Mouse (Mus musculus) lung, embryonic 16.5 days (tissue): ENCODE results near the gene Rsg1. TPM values are rescaled to one million over a fixed set of nuclear protein-coding genes. Genes with fewer than 3 reads are reported as not detected.

Experiments
- ATAC-seq: fragments of 200-750 bp; cut with Nextera tagmentation; 2 replicates; pipeline ENCODE4 v1.8.0; 2017; ENCODE audit warnings: low read depth, mild to moderate bottlenecking, moderate library complexity
- H3K27ac ChIP-seq: fragments of 300-500 bp; sonication (generic); 2 replicates; pipeline ENCODE4 v1.5.1; 2014; ENCODE audit warnings: mild to moderate bottlenecking, control low read depth, low read length
- H3K27me3 ChIP-seq: fragments of 300-500 bp; sonication (generic); 2 replicates; pipeline ENCODE4 v1.6.1; 2014; ENCODE audit warnings: low read depth, low read length, mixed read lengths; ENCODE audit not compliant: control insufficient read depth, insufficient read depth
- H3K36me3 ChIP-seq: fragments of 300-500 bp; sonication (generic); 2 replicates; pipeline ENCODE4 v1.6.1; 2014; ENCODE audit warnings: low read length; ENCODE audit not compliant: control insufficient read depth, insufficient read depth
- H3K4me1 ChIP-seq: fragments of 300-500 bp; sonication (generic); replicated peaks from 2 replicates; pipeline ENCODE4 v1.6.1; 2014; ENCODE audit warnings: low read length, mixed read lengths; ENCODE audit not compliant: control insufficient read depth, insufficient read depth
- H3K4me2 ChIP-seq: fragments of 300-500 bp; sonication (generic); 2 replicates; pipeline ENCODE4 v1.6.1; 2014; ENCODE audit warnings: low read depth, low read length, control low read depth
- H3K4me3 ChIP-seq: fragments of 300-500 bp; sonication (generic); 2 replicates; pipeline ENCODE4 v1.5.1; 2014; ENCODE audit warnings: mild to moderate bottlenecking, low read length, control low read depth
- H3K9ac ChIP-seq: fragments of 300-500 bp; sonication (generic); 2 replicates; pipeline ENCODE4 v1.6.1; 2014; ENCODE audit warnings: low read length, control low read depth
- H3K9me3 ChIP-seq: fragments of 300-500 bp; sonication (generic); 2 replicates; pipeline ENCODE4 v1.6.1; 2016; ENCODE audit warnings: low read length; ENCODE audit not compliant: control insufficient read depth
- WGBS: fragments of 180-500 bp; shearing (Covaris S2); extraction: QIAGEN DNeasy Blood & Tissue Kit; methylation state at CpG from one replicate; pipeline ENCODE4 v1.1.7; 2014; 5-methylcytosine and 5-hydroxymethylcytosine counted together
- polyA plus RNA-seq: library from polyadenylated mRNA; unstranded; fragments of >200 nt; fragmentation: Nextera tagmentation; extraction: Ambion mirVana; gene quantifications from 2 replicates; pipeline ENCODE4 v1.2.1, GENCODE M21; 2015

Rsg1 gene
- polyA plus RNA-seq, 1 experiment from 2014 or later, result 7.0 TPM

GRCm38 (mm10) chr4:141241861-141242260 is 28.1 kb downstream of the Rsg1 start:
- no peak for ATAC-seq
- Histone ChIP-seq H3K9me3 (no peaks in the 10 kb centered on the region), H3K9ac (peak overlapping the region; percentile 62; the same call in 1 of the 2 replicates), H3K4me2 (peak overlapping the region; percentile 48), H3K4me1 (peaks cover 63% of the 10 kb centered on the region), H3K27me3 (peaks cover 19% of the 10 kb centered on the region; the same call in 1 of the 2 replicates), H3K27ac (peak overlapping the region; percentile 87), H3K36me3 (no peaks in the 10 kb centered on the region), H3K4me3 (peak overlapping the region; percentile 45)
- WGBS, result 33% methylated on average over 15 of the region's 15 CpGs

- 4% methylated on average over 9 of the region's 11 CpGs for WGBS
- H3K4me2 ChIP-seq, result peak overlapping the region; percentile 48
- no peaks in the 10 kb centered on the region for H3K9me3 ChIP-seq
- H3K4me1 ChIP-seq, result peaks cover 72% of the 10 kb centered on the region
- no peaks in the 10 kb centered on the region for H3K36me3 ChIP-seq
- peak overlapping the region; percentile 87 for H3K27ac ChIP-seq
- H3K27me3 ChIP-seq, result peaks cover 22% of the 10 kb centered on the region
- H3K9ac ChIP-seq, result peak overlapping the region; percentile 62
- peak overlapping the region; percentile 45 for H3K4me3 ChIP-seq
- peak; percentile 56 for ATAC-seq
Measured at GRCm38 (mm10) chr4:141242651-141243241, 29.0 kb downstream of the Rsg1 start.

GRCm38 (mm10) chr4:141243636-141244035 is 29.9 kb downstream of the Rsg1 start:
- Histone ChIP-seq H3K27ac (peak overlapping the region; percentile 95; the same call in 1 of the 2 replicates), H3K4me2 (peak overlapping the region; percentile 48), H3K9me3 (no peaks in the 10 kb centered on the region), H3K9ac (peak overlapping the region; percentile 62), H3K4me3 (peak overlapping the region; percentile 45), H3K27me3 (peaks cover 31% of the 10 kb centered on the region), H3K4me1 (peaks cover 76% of the 10 kb centered on the region), H3K36me3 (no peaks in the 10 kb centered on the region)
- no peak for ATAC-seq
- 25% methylated on average over 5 of the region's 5 CpGs for WGBS

GRCm38 (mm10) chr4:141244401-141244800 is 30.6 kb downstream of the Rsg1 start:
- no peaks in the 10 kb centered on the region for H3K36me3 ChIP-seq
- H3K4me1 ChIP-seq, result peaks cover 69% of the 10 kb centered on the region

GRCm38 (mm10) chr4:141244931-141245425 is 31.2 kb downstream of the Rsg1 start:
- Histone ChIP-seq H3K27ac (peak overlapping the region; percentile 95), H3K9ac (peak overlapping the region; percentile 62), H3K4me3 (peak overlapping the region; percentile 45), H3K4me1 (peaks cover 63% of the 10 kb centered on the region), H3K9me3 (no peaks in the 10 kb centered on the region), H3K27me3 (peaks cover 32% of the 10 kb centered on the region), H3K4me2 (peak overlapping the region; percentile 48), H3K36me3 (no peaks in the 10 kb centered on the region)
- 10% methylated on average over 9 of the region's 9 CpGs for WGBS
- peak; percentile 2; the same call in 1 of the 2 replicates for ATAC-seq

More at GRCm38 (mm10) chr4:141244401-141244800, 30.6 kb downstream of the Rsg1 start:
- Histone ChIP-seq H3K9me3 (no peaks in the 10 kb centered on the region), H3K27ac (peak overlapping the region; percentile 95), H3K27me3 (peaks cover 32% of the 10 kb centered on the region), H3K4me2 (peak overlapping the region; percentile 48), H3K4me3 (peak overlapping the region; percentile 45), H3K9ac (peak overlapping the region; percentile 62)
- WGBS, result 46% methylated on average over 5 of the region's 5 CpGs
- no peak for ATAC-seq

GRCm38 (mm10) chr4:141246089-141246997 is 32.6 kb downstream of the Rsg1 start:
- Histone ChIP-seq H3K27ac (peak overlapping the region; percentile 25), H3K4me3 (peak overlapping the region; percentile 51; the same call in 1 of the 2 replicates), H3K9me3 (no peaks in the 10 kb centered on the region), H3K27me3 (peaks cover 32% of the 10 kb centered on the region), H3K4me1 (peaks cover 52% of the 10 kb centered on the region), H3K9ac (peak overlapping the region; percentile 30), H3K36me3 (peaks cover 2% of the 10 kb centered on the region; the same call in 1 of the 2 replicates), H3K4me2 (peak overlapping the region; percentile 78; the same call in 1 of the 2 replicates)
- ATAC-seq, result no peak
- WGBS, result 23% methylated on average over 24 of the region's 24 CpGs

- 8% methylated on average over 17 of the region's 17 CpGs for WGBS
- Histone ChIP-seq H3K9ac (no peak overlapping the region; the same call in none of the 2 replicates), H3K4me1 (peaks cover 46% of the 10 kb centered on the region), H3K27ac (no peak overlapping the region), H3K4me2 (peak overlapping the region; percentile 78; the same call in 1 of the 2 replicates), H3K27me3 (peaks cover 32% of the 10 kb centered on the region), H3K4me3 (peak overlapping the region; percentile 51), H3K9me3 (no peaks in the 10 kb centered on the region), H3K36me3 (peaks cover 2% of the 10 kb centered on the region; the same call in 1 of the 2 replicates)
- no peak for ATAC-seq
Measured at GRCm38 (mm10) chr4:141246998-141247350, 33.2 kb downstream of the Rsg1 start.

GRCm38 (mm10) chr4:141247776-141248613 is 34.2 kb downstream of the Rsg1 start:
- Histone ChIP-seq H3K4me3 (peak overlapping the region; percentile 51), H3K4me2 (peak overlapping the region; percentile 78), H3K9ac (peak overlapping the region; percentile 63), H3K36me3 (peaks cover 2% of the 10 kb centered on the region; the same call in 1 of the 2 replicates), H3K27me3 (peaks cover 29% of the 10 kb centered on the region), H3K9me3 (no peaks in the 10 kb centered on the region), H3K27ac (peak overlapping the region; percentile 36), H3K4me1 (peaks cover 37% of the 10 kb centered on the region)
- peak; percentile 63 for ATAC-seq
- 2% methylated on average over 50 of the region's 60 CpGs for WGBS
